Mouse (Mus musculus) Muller cell, postnatal 12 days (primary cell): ENCODE data around the gene Fam107b.

Experiments
- DNase-seq: peaks from one replicate; pipeline ENCODE4 v3.0.0-alpha.2; 2015; ENCODE audit errors: inconsistent ontology term

Gene Fam107b

DNA sequence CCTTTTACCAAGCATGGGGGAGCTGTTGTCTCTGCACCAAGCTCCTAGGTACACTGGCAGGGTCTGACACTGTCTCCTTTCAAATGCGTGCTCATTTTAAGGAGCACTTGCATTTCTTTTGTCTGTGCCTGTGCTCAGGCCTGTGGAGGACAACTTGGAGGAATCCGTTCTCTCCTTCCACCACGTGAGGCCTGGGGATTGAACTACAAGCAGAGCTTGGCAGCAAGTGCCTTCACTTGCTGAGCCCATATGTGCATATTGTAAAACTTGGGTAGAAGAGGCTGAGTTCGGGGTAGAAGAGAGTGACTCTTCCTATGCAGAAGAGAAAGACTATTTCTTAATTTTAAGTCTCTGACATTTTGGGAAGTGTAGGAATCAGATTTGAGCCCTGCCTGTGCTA, 202.8 kb downstream of the Fam107b start:
- no peak for DNase-seq

DNA sequence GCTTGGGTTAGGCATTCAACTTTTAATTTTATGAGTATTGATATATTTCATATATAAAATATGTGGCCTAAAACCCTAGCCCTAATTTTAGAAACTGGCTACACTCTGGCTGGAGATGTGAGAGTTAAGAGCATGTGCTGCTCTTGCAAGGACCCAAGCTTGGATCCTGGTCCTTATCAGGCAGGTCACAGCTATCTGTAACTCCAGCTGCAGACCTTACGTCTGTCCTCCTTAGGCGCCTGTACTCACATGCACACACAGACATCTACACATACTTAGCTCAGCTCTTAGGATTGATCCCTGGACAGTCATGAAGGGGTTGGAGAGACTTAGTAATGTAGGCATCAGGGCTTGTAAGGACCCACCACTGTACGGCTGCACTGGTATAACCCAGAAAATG, 205.3 kb downstream of the Fam107b start:
- no peak for DNase-seq

DNA sequence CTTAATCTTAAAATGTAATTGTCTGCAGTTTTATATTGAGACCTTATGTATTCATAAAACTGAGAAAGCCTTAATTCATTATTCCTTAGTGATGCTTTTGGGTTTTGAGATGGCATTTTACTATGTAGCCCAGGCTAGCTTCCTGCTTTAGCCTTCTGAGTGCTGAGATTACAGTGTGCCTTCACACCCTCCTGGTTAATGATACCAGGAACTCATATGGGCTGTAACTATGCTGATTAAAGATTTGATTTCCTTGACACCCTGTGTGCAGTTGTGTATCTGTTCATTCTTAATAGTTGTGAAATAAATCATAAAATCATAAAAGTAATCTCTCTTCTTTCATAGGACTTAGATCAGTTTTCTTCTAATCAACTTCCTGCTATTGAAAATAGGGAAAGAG, 205.8 kb downstream of the Fam107b start:
- no peak for DNase-seq

DNA sequence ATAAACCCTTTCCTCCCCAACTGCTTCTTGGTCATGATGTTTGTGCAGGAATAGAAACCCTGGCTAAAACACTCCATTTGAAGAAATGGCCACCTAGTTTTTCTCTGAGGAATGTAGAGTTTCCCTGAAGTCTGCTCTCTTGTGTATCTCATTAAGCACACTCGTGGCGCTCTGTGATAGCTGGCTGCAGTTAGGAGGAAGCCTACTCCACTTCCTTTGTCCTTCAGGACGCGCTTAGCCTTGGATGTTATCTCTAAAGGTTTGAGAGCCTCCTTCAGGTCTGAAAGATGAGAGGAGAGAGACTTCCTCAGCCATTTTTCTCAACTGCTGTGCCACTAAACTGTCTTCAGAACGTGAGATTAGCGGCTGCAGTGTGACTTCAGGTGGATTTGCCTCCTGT, 207.4 kb downstream of the Fam107b start:
- DNase-seq, result no peak

DNA sequence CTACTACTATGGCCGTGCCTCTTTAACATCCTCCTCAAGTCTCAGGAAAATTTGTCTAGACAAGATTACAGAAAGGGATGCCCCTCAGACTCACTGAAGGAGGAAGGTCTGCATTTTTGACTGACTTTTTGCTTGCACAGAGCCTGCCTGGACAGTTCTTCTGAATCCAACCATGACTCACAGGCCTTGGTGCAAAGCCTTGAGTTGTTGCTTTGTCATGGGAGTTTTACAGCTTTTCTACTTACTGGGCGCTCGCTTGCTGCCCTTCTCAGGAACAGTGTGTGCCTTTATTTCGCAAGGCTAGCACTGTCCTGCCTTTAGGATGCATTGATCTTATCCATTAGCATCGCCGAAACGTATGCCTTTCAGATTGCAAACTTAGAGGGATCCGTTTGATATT, 215.3 kb downstream of the Fam107b start:
- DNase-seq, result no peak

DNA sequence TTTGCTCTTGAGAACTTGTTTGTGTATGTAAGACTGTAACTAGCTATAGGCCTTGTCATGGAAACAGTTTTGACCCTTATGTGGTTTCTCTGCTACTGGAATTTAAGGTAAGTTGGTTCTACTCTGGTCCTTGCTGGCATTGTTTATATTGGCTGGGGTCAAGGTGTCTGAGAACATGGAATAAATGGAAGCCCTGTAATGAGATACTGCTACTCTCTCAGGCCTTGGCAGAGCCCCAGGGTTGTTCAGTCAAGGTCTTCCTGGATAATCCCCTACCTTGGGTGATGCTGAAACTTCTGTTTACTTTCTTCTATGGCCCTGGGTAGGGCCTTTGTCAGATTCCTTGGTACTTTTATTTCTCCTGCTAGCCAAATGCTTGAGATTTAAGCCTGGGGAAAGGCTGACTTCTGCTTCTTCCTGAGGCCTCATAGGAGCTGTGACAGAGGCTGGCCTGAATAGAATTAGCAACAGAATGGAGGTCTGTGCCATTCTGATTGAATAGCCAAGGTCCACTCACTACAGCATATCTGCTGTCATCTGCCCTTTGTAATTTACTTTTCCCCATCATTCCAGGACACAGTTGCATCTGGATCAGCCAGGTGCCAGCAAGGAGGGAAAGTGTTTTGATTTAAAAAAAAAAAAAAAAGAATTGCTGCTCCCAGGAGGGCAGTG, 217.6 kb downstream of the Fam107b start:
- no peak for DNase-seq

DNA sequence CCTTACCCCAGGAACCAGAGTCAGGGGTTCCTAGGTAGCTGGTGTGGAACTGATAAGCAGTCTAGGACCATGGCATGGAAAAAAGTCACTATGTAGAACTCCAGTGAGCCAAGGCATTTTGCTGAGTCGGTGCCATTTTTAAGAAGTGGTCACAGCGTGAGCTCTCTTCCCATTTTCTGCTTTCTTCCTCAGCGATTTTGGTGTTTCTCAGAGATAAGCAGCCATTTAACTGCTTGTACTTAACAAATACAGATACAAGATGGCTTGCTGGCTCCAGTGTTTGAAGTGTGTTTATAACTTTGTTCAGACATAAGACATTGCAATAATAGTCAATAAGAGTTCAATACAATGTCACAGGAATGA, 218.1 kb downstream of the Fam107b start:
- no peak for DNase-seq

DNA sequence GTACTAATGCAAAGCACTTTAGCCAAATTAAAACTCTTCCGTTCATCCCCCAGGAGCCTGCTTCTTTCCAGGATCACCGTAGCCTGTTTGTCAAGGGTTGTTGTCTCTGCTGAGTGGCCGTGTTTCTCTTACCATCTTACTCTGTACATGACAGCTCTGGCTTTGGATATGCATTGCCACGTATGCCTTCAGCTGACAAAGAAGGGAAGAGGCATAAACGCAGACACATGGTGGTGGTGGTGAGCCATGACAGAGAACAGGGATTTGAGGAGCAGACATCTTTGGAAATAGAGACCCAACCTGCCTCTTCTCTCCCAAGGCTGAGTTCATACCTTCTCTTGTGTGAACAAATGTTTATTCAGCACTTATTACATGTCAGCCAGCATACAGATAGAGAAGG, 226.3 kb downstream of the Fam107b start:
- DNase-seq, result no peak

DNA sequence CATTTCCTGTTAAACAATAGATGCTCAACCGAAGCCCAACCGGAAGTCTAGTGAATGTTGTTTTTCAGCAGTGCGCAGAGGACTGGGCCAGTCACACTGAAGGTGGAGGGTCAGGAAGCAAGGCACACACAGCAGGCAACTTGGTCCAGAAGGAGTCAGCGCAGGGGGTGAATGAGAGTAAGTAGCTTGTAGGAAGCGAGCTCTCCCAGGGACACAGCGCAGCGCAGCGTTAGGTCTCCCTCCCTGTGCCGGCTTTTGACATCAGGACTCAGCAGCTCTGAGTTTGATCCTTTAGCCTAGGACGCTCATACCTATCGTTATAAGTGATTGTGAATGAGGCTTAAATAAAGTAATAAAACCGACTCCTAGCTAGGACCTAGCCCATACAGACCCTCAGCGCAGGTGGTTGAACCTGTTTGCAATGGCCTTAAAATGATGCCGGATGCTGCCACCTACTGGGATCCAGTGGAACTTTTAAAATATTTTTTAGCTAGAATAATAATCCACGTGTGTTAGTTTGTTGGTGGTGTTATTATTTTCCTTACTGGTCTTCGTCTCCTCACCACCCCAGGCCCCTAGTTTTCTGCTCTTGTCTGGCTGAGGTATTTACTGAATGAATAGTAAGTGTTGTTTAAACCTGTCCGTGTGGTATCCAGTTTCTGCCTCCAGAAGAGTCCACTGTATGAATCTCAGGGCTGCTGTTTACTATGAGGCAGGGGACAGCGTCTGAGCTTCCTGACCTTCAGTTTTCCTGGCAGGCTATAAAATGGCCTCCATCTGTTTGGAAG, 229.7 kb downstream of the Fam107b start:
- DNase-seq, result peak; percentile 64

DNA sequence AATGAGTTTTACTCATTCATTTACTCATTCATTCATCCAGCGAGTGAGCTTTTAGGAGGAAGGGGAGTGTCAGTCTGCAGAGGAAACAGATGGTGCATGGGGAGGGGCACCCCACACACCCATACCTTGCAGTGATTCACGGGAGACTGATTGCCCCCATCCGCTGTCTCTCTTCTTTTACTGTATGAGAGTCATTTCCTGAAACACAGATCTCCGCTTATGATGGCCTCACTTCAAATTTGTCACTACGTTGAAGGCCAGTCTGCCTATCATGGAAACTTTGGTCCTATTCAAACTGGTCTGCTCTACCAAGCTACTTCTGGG, 230.2 kb downstream of the Fam107b start:
- DNase-seq, result no peak

DNA sequence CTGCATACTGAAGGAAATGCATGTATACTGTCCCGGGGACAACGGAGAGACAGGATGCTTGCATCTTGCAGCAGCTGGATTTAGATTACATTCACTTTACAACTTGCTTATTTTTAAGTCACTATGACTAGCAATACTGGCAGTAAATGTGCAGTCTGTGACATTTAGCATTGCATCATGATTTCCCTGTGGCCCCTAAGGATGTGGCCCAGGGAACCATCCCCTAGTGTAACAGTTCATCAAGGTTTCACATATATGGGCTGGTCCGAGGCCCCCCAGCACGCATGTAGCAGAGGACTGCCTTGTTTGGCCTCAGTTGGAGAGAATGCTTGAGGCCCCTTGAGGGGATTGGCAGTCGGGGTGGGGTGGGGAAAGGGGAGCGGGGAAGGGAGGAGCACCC, 235.5 kb downstream of the Fam107b start:
- DNase-seq, result no peak

DNA sequence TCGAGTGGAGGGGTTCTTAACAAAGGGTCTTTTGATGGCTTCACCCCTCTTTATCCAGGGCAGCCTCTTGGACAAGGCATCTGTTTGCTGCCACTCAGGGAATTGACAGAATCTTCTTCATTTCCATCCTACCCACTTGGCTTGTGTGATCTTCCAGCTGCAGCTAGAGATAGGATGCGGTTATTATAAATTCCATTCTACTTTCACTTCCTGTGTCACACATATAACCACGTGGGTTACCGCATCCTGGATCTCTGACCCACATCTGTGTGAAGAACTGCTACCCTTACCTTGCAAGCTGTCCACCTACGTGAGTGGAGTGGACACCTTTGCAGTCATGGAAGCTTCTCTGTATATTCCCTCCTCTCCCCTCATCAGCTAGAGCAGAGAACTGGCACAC, 240.0 kb downstream of the Fam107b start:
- no peak for DNase-seq

DNA sequence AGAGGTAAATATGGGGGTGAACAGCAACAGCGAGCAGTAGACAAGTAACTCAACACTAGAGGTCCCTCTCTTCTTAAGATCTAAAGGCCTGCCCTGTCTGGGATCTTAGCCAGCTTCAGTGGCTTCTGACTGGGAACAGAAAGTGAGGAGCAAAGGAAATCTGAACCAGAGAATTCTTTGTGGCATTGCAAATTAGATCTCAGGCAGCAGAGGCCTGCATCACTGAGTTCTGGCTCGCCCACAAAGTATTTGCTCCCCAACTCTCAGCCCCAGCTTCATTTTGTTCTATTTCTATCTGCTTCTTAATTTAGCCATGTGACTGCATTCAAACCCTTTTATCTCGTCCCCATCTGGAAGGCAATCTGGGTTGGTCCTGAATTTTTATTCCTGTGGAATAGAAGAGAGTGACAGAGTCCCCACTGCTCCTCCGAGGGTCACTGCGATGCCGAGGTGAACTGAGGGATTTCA, 245.9 kb downstream of the Fam107b start:
- DNase-seq, result peak; percentile 90

DNA sequence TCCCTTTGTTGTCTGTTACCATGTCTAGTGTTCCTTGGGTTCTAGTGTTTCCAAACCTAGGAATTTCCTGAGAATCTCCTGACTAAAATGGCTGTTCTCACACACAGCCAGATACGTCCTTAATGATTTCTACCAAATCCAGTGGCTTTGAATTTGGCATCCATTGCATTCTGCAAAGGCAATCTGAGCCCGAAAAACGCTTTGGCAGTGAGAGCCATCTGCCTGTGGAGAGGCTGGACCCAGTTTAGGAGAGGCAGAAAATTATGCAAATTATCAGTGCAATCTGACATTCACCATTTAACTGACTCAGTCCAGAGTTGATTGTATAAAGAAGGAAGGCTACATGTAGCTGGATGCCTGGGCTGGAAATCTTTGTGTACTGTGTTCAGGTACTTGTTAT, 247.3 kb downstream of the Fam107b start:
- DNase-seq, result no peak

DNA sequence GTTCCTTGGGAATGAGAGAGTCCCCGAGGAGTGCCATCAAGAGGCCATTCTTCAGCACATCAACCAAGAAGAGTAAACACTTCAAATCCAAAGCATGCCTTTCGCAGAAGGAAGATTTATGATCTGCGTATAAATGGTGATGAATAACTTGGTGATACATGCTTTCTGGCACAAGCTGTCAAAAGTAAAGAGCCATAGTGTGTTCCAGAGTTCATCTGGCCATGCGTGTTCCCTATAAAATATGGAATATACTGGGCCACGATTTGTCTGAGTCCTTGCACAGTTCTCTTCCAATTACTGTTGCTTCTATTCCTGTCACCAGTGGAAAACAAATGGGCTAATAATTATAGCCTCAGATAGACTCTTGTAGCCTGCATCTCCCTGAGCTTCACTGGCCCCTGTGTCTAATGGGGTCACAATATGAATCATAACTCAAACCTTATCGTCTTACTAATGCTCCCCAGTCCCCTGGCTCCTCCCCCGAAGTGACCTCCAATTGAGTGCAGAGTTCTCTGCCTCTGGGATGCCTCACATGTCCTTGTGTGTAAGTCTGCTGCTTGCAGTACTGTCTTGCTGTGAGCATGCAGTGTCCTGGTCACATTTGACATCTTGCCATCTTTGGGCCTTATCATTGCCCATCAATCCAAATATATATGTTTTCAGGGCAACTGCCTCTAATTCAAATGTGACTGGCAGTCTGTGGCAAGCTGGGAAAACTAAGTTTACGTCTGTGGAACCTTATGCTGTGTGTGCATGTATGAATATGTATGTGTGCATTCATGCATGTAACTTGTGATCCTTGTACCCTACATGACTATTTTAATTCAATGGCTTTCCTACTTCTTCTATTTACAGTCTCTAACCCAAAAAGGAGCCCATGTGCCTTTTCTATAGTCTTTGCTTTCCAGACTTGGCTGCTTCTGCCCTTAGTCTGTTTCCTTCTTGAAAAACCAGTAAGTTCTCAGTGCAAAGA, 252.5 kb downstream of the Fam107b start:
- no peak for DNase-seq
